Mouse (Mus musculus): ENCODE measurements around the gene Plcb1.
A peak's percentile ranks its signal among the peaks of the same experiment; 100 is the strongest.

The Plcb1 gene

DNA sequence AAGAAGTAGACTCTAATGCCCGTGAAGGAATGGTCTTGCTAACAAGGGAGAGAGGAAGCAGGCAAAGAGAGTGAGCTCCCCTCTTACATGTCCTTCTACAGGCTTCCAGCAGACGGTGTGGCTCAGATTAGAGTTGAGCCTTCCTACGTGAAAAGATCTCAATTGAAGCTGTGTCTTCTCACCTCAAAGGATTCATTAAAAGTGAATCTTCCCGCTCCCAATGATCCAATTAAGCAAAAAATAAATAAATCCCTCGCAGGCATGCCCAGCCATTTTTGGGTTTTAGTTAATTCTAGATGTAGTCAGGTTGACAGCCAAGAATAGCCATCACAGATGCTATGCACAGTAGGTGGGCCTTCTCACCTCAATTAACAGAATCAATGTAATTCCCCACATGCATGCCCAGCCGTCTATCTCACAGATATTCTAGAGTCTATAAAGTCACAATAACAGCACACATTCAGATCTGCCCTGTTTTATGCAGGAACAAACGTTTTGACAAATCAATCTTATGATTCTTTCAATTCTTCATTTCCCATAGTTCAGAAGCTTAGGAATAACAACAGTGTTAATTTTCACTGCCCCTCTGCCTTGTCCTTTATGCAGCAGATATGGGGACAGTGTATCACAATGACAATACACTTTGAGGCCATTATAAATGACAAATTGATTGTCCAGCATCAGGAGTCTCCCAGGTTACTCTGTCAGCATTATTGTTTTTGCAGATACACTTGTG, 520.0 kb downstream of the Plcb1 start:
- DNase-seq (ENCODE audit: inconsistent ontology term), result no peak

DNA sequence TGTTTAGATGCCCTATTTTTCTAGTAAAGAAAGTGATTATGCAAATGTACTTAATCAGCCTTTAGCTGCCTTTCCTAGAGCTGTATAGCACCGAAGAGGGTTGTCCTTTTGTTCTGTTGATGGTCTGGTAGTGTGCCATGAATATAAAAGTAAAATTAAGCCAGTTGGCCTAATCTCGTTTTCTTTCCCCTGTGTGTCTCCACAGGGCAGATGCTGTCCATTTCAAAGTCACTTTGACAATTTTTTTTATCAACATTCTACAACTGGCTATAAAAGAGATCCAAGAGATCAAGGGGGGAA, 520.6 kb downstream of the Plcb1 start:
- DNase-seq (ENCODE audit: inconsistent ontology term), result no peak

DNA sequence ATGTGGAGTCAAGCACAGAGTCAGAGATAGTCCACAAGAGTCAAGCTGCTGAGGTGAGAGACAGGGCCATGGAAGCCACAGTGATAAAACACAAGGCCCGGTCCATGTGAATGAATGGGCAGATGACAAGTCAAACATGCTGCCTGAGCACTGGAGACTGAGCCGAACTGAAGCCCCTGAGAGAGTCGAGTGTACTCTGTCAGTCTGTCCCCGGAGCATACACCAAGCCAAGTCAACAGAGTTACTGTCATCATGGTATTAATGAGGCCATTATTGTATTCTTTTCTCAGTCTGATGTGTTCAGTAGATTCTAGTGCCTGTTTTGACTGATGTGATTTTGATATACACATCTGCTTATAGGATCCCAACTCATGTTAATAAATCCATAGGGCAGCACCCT, 521.9 kb downstream of the Plcb1 start:
- no peak for DNase-seq (ENCODE audit: inconsistent ontology term)

DNA sequence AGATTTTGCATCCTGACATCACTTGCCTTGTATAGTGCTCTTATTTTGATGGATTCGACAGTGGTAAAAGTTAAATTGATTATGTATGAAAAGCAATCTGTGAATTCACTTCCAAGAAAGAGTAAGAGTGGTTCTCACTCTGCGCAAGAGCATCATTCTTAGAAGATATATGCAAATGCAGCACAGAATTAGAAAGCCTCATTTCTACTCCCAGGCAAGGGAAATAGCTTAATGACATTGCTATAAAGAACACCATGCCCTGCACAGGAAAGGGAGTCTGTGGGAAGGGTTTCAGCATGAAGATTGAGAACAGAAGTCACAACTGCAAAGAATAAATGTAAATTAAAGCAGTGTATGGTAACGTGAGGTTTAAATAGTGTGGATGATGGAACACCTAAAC, 530.1 kb downstream of the Plcb1 start:
- DNase-seq (ENCODE audit: inconsistent ontology term), result no peak

DNA sequence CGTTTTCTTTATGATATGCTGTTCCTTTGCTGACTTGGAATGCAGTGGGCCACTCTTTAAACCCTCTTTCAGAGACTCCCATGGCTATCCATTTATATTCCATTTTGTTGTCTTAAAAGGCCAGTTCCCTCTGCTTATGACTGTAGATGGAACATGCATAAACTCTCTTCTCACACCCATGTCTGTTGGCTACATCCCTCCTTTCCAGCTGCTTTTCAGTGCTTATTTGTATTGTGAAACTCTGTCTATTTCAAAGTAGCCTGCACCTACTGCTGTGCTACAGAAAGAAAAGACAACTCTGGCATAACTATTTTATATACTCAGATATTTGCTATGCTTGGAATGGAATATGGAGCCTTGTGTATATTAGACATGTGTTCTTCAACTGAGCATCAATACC, 532.3 kb downstream of the Plcb1 start:
- DNase-seq (ENCODE audit: inconsistent ontology term), result no peak

DNA sequence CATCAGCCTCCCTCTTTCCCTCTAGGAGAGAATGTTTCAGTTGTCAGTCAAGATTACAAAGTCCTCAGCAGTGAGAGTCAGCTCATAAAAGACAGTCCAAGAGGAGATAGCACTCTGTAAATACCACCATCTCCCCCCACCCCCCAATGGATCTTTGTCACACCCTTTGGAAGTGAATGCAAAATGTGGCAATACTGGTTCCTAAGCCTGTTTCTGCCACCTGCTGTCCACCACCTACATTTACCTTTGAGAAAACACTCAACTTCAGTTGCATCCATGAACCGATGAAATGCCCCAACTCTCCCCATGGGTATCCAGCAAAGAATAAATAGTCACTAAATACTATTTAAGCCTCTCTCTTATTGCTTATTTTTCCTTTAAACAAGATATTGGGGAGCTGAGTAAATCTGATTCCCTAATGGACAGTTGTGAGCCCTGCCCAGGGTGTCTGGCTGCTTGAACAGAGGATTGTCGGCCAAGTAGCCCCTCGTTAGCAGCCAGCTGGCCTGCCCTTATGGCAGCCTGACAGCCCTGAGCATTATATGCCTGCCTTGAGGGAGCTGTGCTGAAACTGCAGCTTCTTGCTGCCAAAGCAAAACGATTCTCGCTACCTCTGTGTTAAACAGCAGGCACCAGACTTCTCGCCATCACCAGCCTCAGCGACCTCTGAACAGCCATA, 537.5 kb downstream of the Plcb1 start:
- DNase-seq (ENCODE audit: inconsistent ontology term), result no peak

DNA sequence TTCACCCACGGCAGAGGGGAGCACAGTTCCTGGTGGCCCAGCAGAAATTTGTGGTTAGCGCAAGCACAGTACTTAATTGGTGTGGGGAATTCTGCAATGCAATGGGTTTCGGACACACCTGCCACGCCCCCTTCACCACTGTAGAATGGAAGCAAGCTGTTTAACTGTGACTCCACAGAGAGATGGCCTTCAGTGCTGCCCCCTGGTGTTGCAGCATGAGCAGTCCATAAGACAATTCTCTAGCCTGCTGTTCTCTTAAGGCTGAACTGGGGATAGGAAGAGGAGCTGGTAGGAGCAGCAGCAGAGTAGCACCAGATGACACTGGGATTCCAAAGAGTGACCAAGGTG, 538.1 kb downstream of the Plcb1 start:
- peak; percentile 83 for DNase-seq (ENCODE audit: inconsistent ontology term)

DNA sequence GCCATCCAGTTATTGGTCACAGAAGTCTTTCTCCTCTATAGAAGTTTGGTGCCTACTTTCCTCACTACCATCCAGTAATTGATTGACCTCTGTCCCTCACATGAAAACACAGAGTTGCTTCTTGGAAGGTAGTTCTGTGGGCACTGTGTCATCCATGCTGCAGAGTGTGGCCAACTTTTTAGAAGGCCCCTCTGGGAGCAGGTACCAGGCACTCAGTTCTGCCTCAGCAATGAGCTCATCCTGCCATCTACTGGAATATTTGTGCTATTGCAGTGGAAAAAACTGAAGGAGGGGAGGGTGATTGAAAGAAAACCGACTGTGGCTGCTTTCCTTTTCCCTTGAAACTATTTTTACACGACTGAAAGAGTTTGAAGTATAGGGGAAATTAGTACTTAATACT, 542.9 kb downstream of the Plcb1 start:
- DNase-seq (ENCODE audit: inconsistent ontology term), result peak; percentile 73

DNA sequence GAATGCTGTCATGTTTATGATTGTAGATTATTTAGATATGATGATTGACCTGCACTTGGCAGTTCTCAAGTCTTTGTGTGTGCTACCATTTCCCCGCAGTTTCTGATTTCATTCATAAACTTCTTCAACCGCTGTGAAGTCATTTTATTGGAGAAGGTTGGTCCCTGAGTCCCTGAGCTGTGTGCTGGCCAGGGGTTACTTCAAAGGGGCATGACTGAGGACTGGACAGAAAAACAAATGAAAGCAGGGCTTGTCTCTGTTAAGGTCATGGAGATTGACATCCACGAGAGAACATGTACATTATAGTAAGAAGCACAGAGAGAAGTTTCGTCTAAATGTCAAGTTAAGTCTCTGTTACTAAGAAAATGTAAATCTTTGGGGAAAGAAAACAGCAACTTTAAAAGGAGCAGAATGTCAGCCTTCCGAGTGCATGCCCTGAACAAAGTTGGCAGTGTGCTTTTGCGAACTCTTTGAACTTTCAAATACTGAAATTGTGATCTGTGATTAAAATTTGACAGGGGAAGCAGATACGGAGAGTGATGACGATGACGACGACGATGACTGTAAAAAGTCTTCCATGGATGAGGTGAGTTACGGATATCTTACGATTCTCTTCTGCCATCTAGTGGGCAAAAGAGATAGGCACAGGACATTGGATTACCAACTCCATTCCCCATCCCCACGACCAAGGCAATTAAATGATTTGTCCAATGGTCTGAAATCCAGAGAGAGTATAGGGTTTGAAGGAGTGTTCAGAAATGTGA, 544.1 kb downstream of the Plcb1 start:
- peak; percentile 51 for DNase-seq (ENCODE audit: inconsistent ontology term)

DNA sequence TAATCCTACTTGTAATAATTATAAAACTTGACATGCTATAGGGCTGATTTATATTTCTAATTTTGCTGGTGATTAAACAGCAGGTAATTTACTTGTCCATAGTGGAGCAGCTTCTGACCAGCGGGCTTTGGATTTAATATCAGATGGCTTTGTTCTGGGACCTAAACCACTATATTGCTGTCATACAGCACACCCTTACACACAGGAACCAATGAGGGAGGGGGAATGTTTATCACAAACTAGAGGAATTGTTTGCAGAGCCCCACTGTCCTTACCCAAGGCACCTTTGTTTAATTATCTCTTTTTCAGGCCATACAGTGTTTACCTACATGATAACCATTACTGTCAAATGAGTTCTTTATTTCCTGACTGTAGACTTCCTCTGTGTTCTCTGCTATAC, 546.0 kb downstream of the Plcb1 start:
- no peak for DNase-seq (ENCODE audit: inconsistent ontology term)

DNA sequence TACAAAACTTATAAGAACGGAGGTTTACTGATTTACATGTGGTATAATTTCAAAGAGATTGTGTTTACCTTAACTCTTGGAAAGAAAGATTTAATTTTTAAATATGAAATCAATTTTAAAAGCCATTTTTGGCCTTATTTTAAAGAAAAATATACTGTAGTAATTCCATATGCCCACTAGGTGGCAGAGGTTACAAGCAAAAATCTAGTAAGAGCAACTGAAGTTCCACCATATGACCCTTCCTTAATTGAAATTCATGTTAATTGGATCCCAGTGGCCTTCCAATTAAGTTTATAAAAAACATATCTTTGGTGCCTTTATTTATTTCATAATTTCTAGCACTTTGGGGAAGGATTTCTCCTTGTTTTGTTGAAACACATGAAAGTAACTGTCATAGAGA, 570.4 kb downstream of the Plcb1 start:
- DNase-seq (ENCODE audit: inconsistent ontology term), result peak; percentile 47

DNA sequence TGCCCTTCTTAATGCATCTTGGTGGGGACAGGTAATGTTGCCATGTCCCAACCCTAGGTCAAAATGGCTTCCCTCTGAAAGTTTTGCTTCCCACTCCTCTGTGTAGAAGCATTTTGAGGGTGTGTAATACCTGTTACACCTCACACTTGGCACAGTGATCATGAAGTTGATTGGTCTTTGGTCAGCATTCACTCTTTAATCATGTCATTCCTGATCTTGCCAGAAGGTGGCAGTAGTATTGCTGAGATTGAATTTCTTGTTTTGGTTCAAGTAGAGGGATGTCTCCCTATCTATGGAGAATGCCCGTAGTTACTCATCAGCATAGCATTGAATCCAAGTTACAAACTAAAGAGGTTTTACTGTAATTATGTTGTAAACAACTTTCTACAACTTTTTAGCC, 575.9 kb downstream of the Plcb1 start:
- DNase-seq (ENCODE audit: inconsistent ontology term), result peak; percentile 65

DNA sequence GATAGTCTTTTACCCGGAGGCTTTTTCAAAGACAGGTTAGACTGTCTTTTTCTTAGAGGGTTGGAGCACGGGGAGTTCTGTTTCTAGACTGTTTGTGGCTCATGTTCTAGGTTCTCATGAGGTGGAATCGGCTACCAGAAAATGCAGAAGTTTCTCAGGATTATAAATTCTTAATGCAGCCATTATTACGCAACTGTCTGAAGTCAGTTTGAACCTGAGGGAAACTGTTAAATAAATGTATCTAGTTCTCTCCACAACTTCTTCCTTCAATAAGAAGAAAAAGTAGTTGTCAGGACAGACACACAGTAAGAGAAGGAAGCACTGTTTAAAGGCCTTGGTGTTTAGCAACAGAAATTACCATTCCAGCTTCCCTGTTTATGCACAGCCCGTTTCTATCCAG, 577.1 kb downstream of the Plcb1 start:
- no peak for DNase-seq (ENCODE audit: inconsistent ontology term)

DNA sequence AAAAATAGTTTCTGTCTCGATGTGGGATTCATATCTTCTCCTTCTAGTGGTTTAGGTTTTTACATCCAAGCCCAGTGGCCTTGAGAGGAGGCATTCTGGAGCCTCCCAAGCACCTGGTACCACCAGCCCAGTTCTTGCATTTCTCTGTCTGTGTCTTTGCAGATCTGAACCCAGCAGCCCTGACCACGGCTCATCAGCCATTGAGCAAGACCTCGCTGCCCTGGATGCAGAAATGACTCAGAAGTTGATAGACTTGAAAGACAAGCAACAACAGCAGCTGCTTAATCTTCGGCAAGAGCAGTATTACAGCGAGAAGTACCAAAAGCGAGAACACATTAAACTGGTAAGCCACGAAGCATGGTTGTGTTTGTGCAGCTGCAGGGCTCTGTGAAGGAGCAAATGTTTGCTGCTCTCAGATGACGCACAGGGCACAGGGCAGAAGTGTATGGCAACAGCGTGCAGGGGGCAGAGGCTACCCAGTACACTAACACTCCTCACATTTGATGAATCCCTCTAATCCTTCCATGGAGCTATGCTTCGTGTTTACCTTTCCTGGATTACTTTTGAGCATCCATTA, 584.5 kb downstream of the Plcb1 start:
- DNase-seq (ENCODE audit: inconsistent ontology term), result no peak

DNA sequence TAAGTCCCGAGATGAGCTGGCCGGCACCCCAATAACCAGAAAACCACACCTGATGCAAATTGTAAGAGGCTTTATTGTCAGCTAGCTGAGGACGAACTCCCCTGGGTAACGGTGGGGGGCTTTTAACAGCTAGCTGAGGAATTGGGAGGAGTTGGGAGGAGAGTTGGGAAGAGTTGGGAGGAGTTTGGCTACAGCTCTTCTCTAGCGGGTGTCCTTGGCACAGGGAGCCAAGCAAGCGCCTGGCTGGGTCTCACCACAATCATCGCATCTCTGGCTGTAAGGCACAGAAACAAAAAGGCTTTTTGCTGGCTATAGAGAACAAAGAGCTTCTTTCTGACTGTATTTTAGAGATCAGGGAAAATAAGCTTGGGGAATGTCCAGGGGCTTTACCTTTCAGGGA, 594.9 kb downstream of the Plcb1 start:
- DNase-seq (ENCODE audit: inconsistent ontology term), result peak; percentile 33

DNA sequence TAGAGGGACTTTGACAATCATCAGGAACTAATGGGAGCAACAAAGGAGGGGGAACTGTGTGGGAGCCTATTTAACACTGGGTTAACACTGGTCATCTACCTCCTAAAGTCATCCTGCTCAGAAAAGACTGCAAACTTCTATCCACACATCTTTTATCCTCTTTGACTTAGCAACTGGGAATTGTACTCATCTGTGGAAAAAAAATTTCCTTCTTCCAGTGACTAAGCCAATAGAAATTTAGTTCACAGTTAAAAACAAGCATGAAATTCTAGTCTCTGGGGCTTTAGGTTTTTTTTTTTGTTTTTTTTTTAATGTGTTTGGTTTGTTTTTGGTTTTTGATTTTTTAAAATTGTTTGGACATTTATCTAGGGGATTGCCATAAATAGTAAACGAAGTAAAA, 595.5 kb downstream of the Plcb1 start:
- peak; percentile 70 for DNase-seq (ENCODE audit: inconsistent ontology term)

DNA sequence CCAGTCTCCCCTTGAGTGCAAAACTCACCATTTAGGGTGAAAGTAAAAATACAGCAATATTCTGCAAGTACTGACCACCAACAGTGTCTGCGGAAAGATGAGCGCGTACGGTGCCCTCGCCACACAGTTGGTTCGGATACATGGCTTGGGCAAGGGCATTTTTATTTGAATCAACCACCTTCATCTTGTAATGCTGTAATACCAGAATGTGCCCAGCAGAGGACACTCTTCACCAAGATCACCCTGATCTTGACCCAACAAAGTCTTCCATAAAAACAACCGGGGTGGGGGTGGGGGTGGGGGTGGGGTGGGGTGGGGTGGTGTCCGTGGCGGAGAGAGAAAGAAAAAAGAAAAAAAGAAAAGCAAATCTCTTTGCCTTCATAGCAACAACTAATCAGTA, 602.1 kb downstream of the Plcb1 start:
- DNase-seq (ENCODE audit: inconsistent ontology term), result peak; percentile 9

DNA sequence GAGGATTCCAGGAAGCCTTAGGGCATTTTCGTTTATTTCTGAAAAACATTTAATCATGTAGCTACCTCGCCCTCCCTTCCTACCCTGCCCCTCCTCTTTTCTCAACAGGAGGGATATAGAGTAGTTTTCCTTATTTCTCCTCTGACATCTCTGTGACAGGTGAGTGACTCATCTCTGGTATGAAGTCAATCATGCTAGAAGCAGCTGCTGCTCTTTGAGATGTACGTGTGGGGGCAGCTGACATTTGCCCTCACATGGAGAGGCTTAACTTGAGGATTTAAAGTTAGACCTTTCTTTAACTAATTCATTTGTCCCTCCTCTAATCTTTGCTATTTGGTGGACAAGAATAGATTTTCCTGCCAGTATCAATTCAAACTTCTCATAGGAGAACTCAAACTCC, 608.8 kb downstream of the Plcb1 start:
- no peak for DNase-seq (ENCODE audit: inconsistent ontology term)

DNA sequence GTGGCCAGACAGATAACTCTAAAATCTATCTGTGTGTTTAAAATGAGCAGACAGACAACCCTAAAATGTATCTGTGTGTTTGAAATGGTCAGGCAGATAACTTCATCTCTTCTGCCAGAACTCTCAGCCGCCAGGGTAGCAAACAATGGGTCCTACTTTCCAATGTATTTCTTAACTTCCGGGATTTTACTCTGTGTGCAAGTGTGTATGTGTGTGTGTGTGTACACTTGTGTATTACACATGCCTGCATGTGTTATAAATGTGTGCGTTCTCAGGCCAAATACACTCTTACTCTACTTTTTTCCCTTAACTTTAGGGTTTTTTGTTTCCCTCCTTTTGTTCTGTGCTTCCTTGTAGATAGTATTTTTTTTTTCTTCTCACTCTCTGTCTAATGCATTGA, 610.5 kb downstream of the Plcb1 start:
- DNase-seq (ENCODE audit: inconsistent ontology term), result no peak

DNA sequence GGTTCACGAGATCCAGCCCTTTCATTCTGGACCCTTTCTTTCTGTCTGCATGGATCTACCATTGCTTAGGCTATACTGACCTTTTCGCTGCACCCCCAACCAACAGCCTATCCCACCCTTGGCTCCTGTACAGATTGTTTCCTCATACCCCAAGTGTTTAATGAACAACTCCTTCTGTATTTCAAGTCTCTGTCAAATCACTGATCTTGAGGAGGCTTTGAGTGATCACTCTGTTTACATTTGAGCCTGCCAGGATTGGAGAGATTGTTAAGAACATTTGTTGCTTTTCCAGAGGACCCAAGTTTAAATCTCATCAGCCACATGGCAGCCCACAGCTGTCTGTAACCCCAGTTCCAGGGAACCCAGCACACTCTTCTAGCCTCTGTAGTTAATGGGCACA, 612.1 kb downstream of the Plcb1 start:
- DNase-seq (ENCODE audit: inconsistent ontology term), result no peak

DNA sequence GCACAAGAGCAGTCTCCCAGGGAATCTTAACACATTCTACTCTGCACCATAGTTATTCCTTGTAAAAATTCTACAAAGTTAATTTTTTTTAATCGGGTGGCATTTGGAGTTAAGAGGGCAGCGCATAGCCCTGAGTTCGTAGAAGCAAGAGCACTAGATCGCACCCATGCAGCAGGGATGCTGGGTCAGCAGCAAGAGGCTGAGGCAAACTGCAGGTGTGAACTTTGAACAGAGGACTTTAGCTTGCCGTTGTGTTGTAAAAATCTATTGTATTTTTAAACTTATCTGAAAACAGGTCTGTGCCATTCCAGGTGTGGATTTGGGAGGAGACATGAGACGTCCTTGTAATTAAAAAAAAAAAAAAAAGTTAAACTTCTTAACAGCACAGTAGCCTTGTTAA, 613.9 kb downstream of the Plcb1 start:
- no peak for DNase-seq (ENCODE audit: inconsistent ontology term)

DNA sequence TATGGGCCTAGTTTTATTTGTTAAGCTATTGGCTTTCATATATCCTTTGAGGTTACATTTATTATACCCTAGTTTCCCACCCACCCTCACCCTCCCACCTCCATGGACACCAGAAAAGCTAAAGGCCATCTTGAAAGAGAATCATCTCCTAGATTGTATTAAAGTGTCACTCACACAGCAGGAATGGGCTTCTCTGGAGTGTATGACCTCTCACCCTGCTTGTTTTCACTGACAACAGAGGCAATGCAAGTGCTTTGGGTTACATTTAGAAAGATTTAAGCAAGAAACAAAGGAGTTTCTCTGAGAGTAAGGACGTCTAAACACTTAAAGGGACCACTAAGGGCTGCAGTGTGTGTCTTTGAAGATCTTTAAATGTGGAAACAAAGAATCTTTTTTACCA, 617.0 kb downstream of the Plcb1 start:
- DNase-seq (ENCODE audit: inconsistent ontology term), result no peak

DNA sequence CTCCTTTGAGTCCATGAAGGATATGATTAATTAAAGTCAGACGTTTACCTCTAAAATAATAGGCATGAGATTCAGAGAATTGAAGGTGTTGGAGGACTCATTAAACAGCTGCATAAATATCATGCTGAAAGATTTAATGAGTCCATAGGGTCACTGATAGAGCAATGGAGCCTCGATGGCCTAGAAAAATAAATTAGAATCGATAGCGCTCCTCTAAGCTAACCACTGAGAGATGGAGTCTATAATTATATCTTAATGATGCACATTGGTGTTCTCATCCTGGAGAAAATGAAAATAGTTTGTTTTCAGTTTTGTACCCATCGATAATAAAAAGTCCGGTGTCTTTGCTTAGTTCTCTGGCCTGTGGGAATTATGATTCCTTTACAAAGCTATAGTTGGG, 617.5 kb downstream of the Plcb1 start:
- no peak for DNase-seq (ENCODE audit: inconsistent ontology term)

All from Muller cell, postnatal 12 days (primary cell).